Mouse (Mus musculus) embryonic facial prominence, embryonic 14.5 days (tissue): ENCODE data around the gene Anapc13. TPM values are rescaled to one million over a fixed set of nuclear protein-coding genes. Genes with fewer than 3 reads are reported as not detected.
A peak's percentile ranks its signal among the peaks of the same experiment; 100 is the strongest.

ENCODE experiments used
- ATAC-seq: fragments of 200-750 bp; cut with Nextera tagmentation; 2 replicates; pipeline ENCODE4 v1.8.0; 2017; ENCODE audit warnings: low read depth, moderate number of reproducible peaks, moderate TSS enrichment
- DNase-seq: peaks from one replicate; pipeline ENCODE4 v3.0.0-alpha.2; 2015; ENCODE audit warnings: low spot score
- H3K27ac ChIP-seq: fragments of 300-500 bp; sonication (generic); replicated peaks from 2 replicates; pipeline ENCODE4 v1.5.1; 2014; ENCODE audit warnings: low read depth, mild to moderate bottlenecking, low read length, moderate library complexity
- H3K27me3 ChIP-seq: fragments of 300-500 bp; sonication (generic); replicated peaks from 2 replicates; pipeline ENCODE4 v1.6.1; 2014; ENCODE audit warnings: low read length; ENCODE audit not compliant: control insufficient read depth, insufficient read depth
- H3K36me3 ChIP-seq: fragments of 300-500 bp; sonication (generic); 2 replicates; pipeline ENCODE4 v1.6.1; 2014; ENCODE audit warnings: low read length, mixed read lengths; ENCODE audit not compliant: control insufficient read depth, insufficient read depth
- H3K4me1 ChIP-seq: fragments of 300-500 bp; sonication (generic); 2 replicates; pipeline ENCODE4 v1.6.1; 2014; ENCODE audit warnings: antibody characterized with exemption, low read length; ENCODE audit not compliant: control insufficient read depth, insufficient read depth
- H3K4me2 ChIP-seq: fragments of 300-500 bp; sonication (generic); 2 replicates; pipeline ENCODE4 v1.6.1; 2014; ENCODE audit warnings: low read depth, mild to moderate bottlenecking, low read length, moderate library complexity, mixed read lengths
- H3K4me3 ChIP-seq: fragments of 300-500 bp; sonication (generic); 2 replicates; pipeline ENCODE4 v1.5.1; 2014; ENCODE audit warnings: low read depth, mild to moderate bottlenecking, low read length
- H3K9ac ChIP-seq: fragments of 300-500 bp; sonication (generic); 2 replicates; pipeline ENCODE4 v1.6.1; 2014; ENCODE audit warnings: low read depth, mild to moderate bottlenecking, low read length, moderate library complexity, mixed read lengths
- H3K9me3 ChIP-seq: fragments of 300-500 bp; sonication (generic); 2 replicates; pipeline ENCODE4 v1.6.1; 2016; ENCODE audit warnings: low read length; ENCODE audit not compliant: control insufficient read depth
- WGBS: fragments of 180-500 bp; shearing (Covaris S2); extraction: QIAGEN DNeasy Blood & Tissue Kit; methylation state at CpG from one replicate; pipeline ENCODE4 v1.1.7; 2014; 5-methylcytosine and 5-hydroxymethylcytosine counted together
- polyA plus RNA-seq: library from polyadenylated mRNA; unstranded; fragments of >200 nt; fragmentation: Nextera tagmentation; extraction: Ambion mirVana; gene quantifications from 2 replicates; pipeline ENCODE4 v1.2.1, GENCODE M21; 2014

Anapc13 gene
- 175 and 190 TPM in 2 replicates for polyA plus RNA-seq

GRCm38 (mm10) chr9:102625983-102626838, at the start of gene Anapc13, which contains the start of gene Cep63:
TSS of gene Anapc13 (plus strand) at chr9:102626296.
TSS of gene Cep63 (minus strand) at chr9:102626534.
- H3K27me3 ChIP-seq: no peaks in the 10 kb centered on the region
- H3K9me3 ChIP-seq: no peaks in the 10 kb centered on the region
- under 1% methylated on average over 61 of the region's 84 CpGs for WGBS
- DNase-seq (peak; percentile 99), ATAC-seq (peak; percentile 95)
- H3K4me2 ChIP-seq: peak within 1 kb of the TSS; percentile 67
- H3K9ac ChIP-seq: peak within 1 kb of the TSS; percentile 99
- no peaks in the 10 kb centered on the region for H3K36me3 ChIP-seq
- peak within 1 kb of the TSS; percentile 97 for H3K27ac ChIP-seq
- H3K4me1 ChIP-seq: peaks cover 14% of the 10 kb centered on the region
- H3K4me3 ChIP-seq: peak within 1 kb of the TSS; percentile 91

GRCm38 (mm10) chr9:102577480-102577879, 48.6 kb upstream of the Anapc13 start:
- H3K4me2 ChIP-seq: no peak overlapping the region
- no peak overlapping the region for H3K9ac ChIP-seq
- no peak overlapping the region for H3K4me3 ChIP-seq
- no peak overlapping the region for H3K27ac ChIP-seq
- DNase-seq: peak; percentile 37
- WGBS: 52% methylated on average over 5 of the region's 5 CpGs
- H3K27me3 ChIP-seq: no peaks in the 10 kb centered on the region
- H3K9me3 ChIP-seq: no peaks in the 10 kb centered on the region
- no peaks in the 10 kb centered on the region for H3K4me1 ChIP-seq
- ATAC-seq: no peak
- H3K36me3 ChIP-seq: no peaks in the 10 kb centered on the region

GRCm38 (mm10) chr9:102581921-102582469, 44.1 kb upstream of the Anapc13 start:
- H3K27ac ChIP-seq: no peak overlapping the region
- 78% methylated on average over 12 of the region's 12 CpGs for WGBS
- DNase-seq (no peak), ATAC-seq (no peak)
- no peak overlapping the region for H3K9ac ChIP-seq
- no peaks in the 10 kb centered on the region for H3K27me3 ChIP-seq
- no peaks in the 10 kb centered on the region for H3K4me1 ChIP-seq
- H3K4me3 ChIP-seq: no peak overlapping the region
- no peak overlapping the region for H3K4me2 ChIP-seq
- H3K9me3 ChIP-seq: no peaks in the 10 kb centered on the region
- H3K36me3 ChIP-seq: peaks cover 28% of the 10 kb centered on the region

- DNase-seq (no peak), ATAC-seq (no peak)
- no peak overlapping the region for H3K4me2 ChIP-seq
- peaks cover 51% of the 10 kb centered on the region for H3K36me3 ChIP-seq
- H3K9me3 ChIP-seq: no peaks in the 10 kb centered on the region
- H3K27ac ChIP-seq: no peak overlapping the region
- H3K9ac ChIP-seq: no peak overlapping the region
- no peaks in the 10 kb centered on the region for H3K27me3 ChIP-seq
- 75% methylated on average over 5 of the region's 5 CpGs for WGBS
- no peak overlapping the region for H3K4me3 ChIP-seq
- H3K4me1 ChIP-seq: no peaks in the 10 kb centered on the region
Measured at GRCm38 (mm10) chr9:102587347-102587746, 38.7 kb upstream of the Anapc13 start.

GRCm38 (mm10) chr9:102594667-102595393, 31.3 kb upstream of the Anapc13 start:
- no peaks in the 10 kb centered on the region for H3K4me1 ChIP-seq
- no peaks in the 10 kb centered on the region for H3K27me3 ChIP-seq
- no peaks in the 10 kb centered on the region for H3K9me3 ChIP-seq
- WGBS: 58% methylated on average over 6 of the region's 6 CpGs
- no peak overlapping the region for H3K9ac ChIP-seq
- H3K27ac ChIP-seq: no peak overlapping the region
- 0 out of 2 replicates have a peak, but pooled peaks have one; percentile 47 for ATAC-seq
- DNase-seq: peak; percentile 29
- H3K36me3 ChIP-seq: peaks cover 29% of the 10 kb centered on the region
- H3K4me2 ChIP-seq: no peak overlapping the region
- H3K4me3 ChIP-seq: no peak overlapping the region

- no peaks in the 10 kb centered on the region for H3K27me3 ChIP-seq
- H3K4me1 ChIP-seq: no peaks in the 10 kb centered on the region
- no peak for DNase-seq
- no peak overlapping the region for H3K4me3 ChIP-seq
- H3K36me3 ChIP-seq: peaks cover 32% of the 10 kb centered on the region
- H3K9me3 ChIP-seq: no peaks in the 10 kb centered on the region
- H3K27ac ChIP-seq: no peak overlapping the region
- H3K9ac ChIP-seq: no peak overlapping the region
- ATAC-seq: no peak
- WGBS: 85% methylated on average over 8 of the region's 8 CpGs
- H3K4me2 ChIP-seq: no peak overlapping the region
Measured at GRCm38 (mm10) chr9:102595662-102596436, 30.2 kb upstream of the Anapc13 start.

GRCm38 (mm10) chr9:102601187-102601586, 24.9 kb upstream of the Anapc13 start:
- no peak overlapping the region for H3K4me3 ChIP-seq
- DNase-seq: no peak
- no peaks in the 10 kb centered on the region for H3K27me3 ChIP-seq
- H3K4me2 ChIP-seq: no peak overlapping the region
- 83% methylated on average over 2 of the region's 2 CpGs for WGBS
- H3K9me3 ChIP-seq: no peaks in the 10 kb centered on the region
- no peaks in the 10 kb centered on the region for H3K4me1 ChIP-seq
- ATAC-seq: no peak
- H3K36me3 ChIP-seq: peaks cover 25% of the 10 kb centered on the region
- no peak overlapping the region for H3K9ac ChIP-seq
- no peak overlapping the region for H3K27ac ChIP-seq

GRCm38 (mm10) chr9:102601666-102602065, 24.4 kb upstream of the Anapc13 start:
- Histone ChIP-seq H3K4me1 (no peaks in the 10 kb centered on the region), H3K36me3 (peaks cover 21% of the 10 kb centered on the region), H3K9ac (no peak overlapping the region), H3K4me2 (no peak overlapping the region), H3K9me3 (no peaks in the 10 kb centered on the region), H3K27me3 (no peaks in the 10 kb centered on the region), H3K4me3 (no peak overlapping the region), H3K27ac (no peak overlapping the region)
- no peak for DNase-seq
- WGBS: 88% methylated on average over 2 of the region's 2 CpGs
- ATAC-seq: no peak
